Mouse (Mus musculus) midbrain, postnatal 0 days (tissue): ENCODE results near the gene Gm26602. TPM values are rescaled to one million over a fixed set of nuclear protein-coding genes. Genes with fewer than 3 reads are reported as not detected.
"Not testable (repeated sequence)": the region's sequence is repeated elsewhere in the genome, so short reads cannot be mapped to it uniquely, and the experiment has no call there.

ENCODE experiments used
- ATAC-seq: fragments of 200-750 bp; cut with Nextera tagmentation; 2 replicates; pipeline ENCODE4 v1.8.0; 2017; ENCODE audit warnings: moderate number of reproducible peaks, mild to moderate bottlenecking, moderate TSS enrichment, moderate library complexity; ENCODE audit not compliant: low FRiP score
- DNase-seq: peaks from one replicate; pipeline ENCODE4 v3.0.0-alpha.2; 2015; ENCODE audit warnings: low spot score
- H3K27ac ChIP-seq: fragments of 300-500 bp; sonication (generic); 2 replicates; pipeline ENCODE4 v1.5.1; 2014; ENCODE audit warnings: low read depth, mild to moderate bottlenecking, low read length, mixed read lengths
- H3K27me3 ChIP-seq: fragments of 300-500 bp; sonication (generic); 2 replicates; pipeline ENCODE4 v1.6.1; 2014; ENCODE audit warnings: low read length, control low read depth, mixed read lengths; ENCODE audit not compliant: insufficient read depth
- H3K36me3 ChIP-seq: fragments of 300-500 bp; sonication (generic); 2 replicates; pipeline ENCODE4 v1.6.1; 2014; ENCODE audit warnings: low read length, control low read depth, mixed read lengths; ENCODE audit not compliant: insufficient read depth
- H3K4me1 ChIP-seq: fragments of 300-500 bp; sonication (generic); 2 replicates; pipeline ENCODE4 v1.6.1; 2014; ENCODE audit warnings: mild to moderate bottlenecking, control low read depth, antibody characterized with exemption, low read length, mixed read lengths; ENCODE audit not compliant: insufficient read depth
- H3K4me2 ChIP-seq: fragments of 300-500 bp; sonication (generic); 2 replicates; pipeline ENCODE4 v1.6.1; 2014; ENCODE audit warnings: low read depth, mild to moderate bottlenecking, low read length, mixed read lengths; ENCODE audit not compliant: poor library complexity, severe bottlenecking
- H3K4me3 ChIP-seq: fragments of 300-500 bp; sonication (generic); 2 replicates; pipeline ENCODE4 v1.5.1; 2014; ENCODE audit warnings: low read depth, mild to moderate bottlenecking, low read length, moderate library complexity
- H3K9ac ChIP-seq: fragments of 300-500 bp; sonication (generic); replicated peaks from 2 replicates; pipeline ENCODE4 v1.6.1; 2014; ENCODE audit warnings: mild to moderate bottlenecking, low read length, moderate library complexity, mixed read lengths; ENCODE audit not compliant: poor library complexity, severe bottlenecking
- H3K9me3 ChIP-seq: fragments of 300-500 bp; sonication (generic); 2 replicates; pipeline ENCODE4 v1.6.1; 2016; ENCODE audit warnings: low read length, control low read depth
- CTCF ChIP-seq: IDR thresholded peaks from 2 replicates; pipeline ENCODE4 v1.5.1; 2016; ENCODE audit warnings: antibody characterized with exemption, mild to moderate bottlenecking
- WGBS: fragments of 180-500 bp; shearing (Covaris S2); extraction: QIAGEN DNeasy Blood & Tissue Kit; methylation state at CpG from one replicate; pipeline ENCODE4 v1.1.7; 2014; 5-methylcytosine and 5-hydroxymethylcytosine counted together
- polyA plus RNA-seq: library from polyadenylated mRNA; unstranded; fragments of >200 nt; fragmentation: Nextera tagmentation; extraction: Ambion mirVana; gene quantifications from 2 replicates; pipeline ENCODE4 v1.2.1, GENCODE M21; 2015
- total RNA-seq: library from RNA; depleted of rRNA; stranded (reverse); fragments of >200 nt; gene quantifications from 2 replicates; pipeline ENCODE4 v1.2.3, GENCODE M21; 2014

Gm26602 gene
- total and polyA plus RNA-seq, 2 experiments from 2014 or later = 17.3 TPM; not detected in 1

DNA sequence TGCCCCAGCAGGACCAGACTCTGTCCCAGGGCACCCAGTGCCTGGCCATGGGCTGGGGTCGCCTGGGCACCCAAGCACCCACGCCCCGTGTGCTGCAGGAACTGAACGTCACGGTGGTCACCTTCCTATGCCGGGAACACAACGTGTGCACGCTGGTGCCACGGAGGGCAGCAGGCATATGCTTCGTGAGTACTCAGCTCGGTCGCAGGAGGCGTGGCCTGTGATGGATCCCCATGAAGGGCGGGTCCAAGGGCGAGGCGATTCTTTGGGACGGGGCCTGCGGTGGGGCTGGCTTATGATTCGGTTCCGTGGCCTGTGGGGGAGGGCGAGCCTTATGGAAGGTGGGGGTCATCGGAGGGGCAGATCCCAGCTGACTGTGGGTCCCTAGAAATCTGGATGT, 28.7 kb upstream of the Gm26602 start:
- no peak for DNase-seq
- 0 out of 2 replicates have a peak overlapping the region, but pooled peaks have one; percentile 6 for H3K4me2 ChIP-seq
- H3K9ac ChIP-seq = no peak overlapping the region
- no peak overlapping the region for H3K4me3 ChIP-seq
- ATAC-seq = no peak
- no peaks in the 10 kb centered on the region; the same call in 1 of the 2 replicates for H3K4me1 ChIP-seq
- H3K9me3 ChIP-seq = no peaks in the 10 kb centered on the region
- no peak for TF ChIP-seq CTCF
- H3K36me3 ChIP-seq = no peaks in the 10 kb centered on the region
- H3K27ac ChIP-seq = no peak overlapping the region
- WGBS = 10% methylated on average over 21 of the region's 22 CpGs
- no peaks in the 10 kb centered on the region for H3K27me3 ChIP-seq

DNA sequence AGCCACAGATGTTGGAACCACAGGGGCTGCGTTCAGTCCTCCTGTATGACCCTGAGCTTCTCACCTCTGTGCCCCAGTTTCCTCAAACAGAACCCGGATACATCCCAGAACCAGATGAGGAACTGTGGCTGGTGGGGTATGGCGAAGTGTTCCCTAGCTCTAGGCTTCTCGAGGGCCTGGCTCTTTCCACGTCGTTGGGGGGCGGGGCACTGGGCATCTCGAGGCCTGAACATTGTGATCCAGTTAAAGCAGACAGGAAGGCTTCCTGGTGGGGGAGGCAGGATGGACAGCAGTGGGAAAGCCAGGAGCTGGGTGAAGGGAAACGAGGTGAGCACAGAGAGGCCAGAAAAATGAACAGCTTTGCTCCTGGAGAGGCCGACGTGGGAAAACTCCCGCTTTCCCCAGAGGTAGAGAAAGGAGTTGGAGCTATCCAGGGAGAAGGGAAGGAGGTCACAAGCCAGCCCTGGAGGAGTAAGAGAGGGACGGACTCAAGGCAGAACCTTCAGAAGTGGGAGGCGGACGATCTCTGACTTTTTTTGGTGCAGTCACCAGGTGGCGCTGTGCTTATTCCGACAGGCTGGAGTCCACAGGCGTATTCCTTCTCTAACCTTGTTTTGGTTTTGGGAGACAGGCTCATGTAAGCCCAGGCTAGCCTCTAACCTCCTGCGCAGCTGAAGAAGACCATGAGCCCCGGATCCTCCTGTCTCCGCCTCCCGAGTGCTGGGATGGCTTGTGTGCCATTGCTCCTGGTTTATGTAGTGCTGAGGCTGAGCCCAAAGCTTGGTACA, 27.2 kb upstream of the Gm26602 start:
- peak; percentile 81 for TF ChIP-seq CTCF
- DNase-seq (peak; percentile 80), ATAC-seq (no peak)
- Histone ChIP-seq H3K4me3 (no peak overlapping the region), H3K9me3 (no peaks in the 10 kb centered on the region), H3K4me1 (no peaks in the 10 kb centered on the region; the same call in 1 of the 2 replicates), H3K27ac (no peak overlapping the region), H3K27me3 (no peaks in the 10 kb centered on the region), H3K4me2 (no peak overlapping the region), H3K9ac (0 out of 2 replicates have a peak overlapping the region, but pooled peaks have one; percentile 8), H3K36me3 (no peaks in the 10 kb centered on the region)
- WGBS = 14% methylated on average over 22 of the region's 22 CpGs

DNA sequence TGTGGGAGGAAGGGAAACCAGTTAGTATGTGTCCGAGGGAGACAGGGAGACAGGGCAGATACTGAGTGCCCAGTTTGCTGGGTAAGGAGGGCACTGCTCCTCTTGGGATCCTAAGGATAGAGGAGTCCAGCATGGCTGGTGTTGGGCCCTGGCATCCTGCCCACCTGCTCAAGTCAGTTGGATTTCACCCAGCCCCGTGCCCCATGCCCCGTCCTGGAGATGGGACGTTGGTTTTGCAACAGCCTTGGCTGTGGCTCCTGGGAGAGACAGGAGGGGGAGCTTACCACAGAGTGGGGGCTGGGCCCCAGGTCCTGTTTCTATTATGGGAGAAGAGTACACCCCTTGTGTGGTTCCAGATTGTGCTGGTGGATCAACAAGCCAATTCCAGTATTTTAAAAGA, 26.2 kb upstream of the Gm26602 start:
- no peak overlapping the region for H3K9ac ChIP-seq
- H3K9me3 ChIP-seq = no peaks in the 10 kb centered on the region
- H3K27me3 ChIP-seq = no peaks in the 10 kb centered on the region
- WGBS = 59% methylated on average over 4 of the region's 4 CpGs
- ATAC-seq (no peak), DNase-seq (no peak)
- no peak overlapping the region for H3K27ac ChIP-seq
- H3K4me1 ChIP-seq = no peaks in the 10 kb centered on the region; the same call in 1 of the 2 replicates
- H3K36me3 ChIP-seq = no peaks in the 10 kb centered on the region
- no peak overlapping the region for H3K4me3 ChIP-seq
- no peak for TF ChIP-seq CTCF
- no peak overlapping the region for H3K4me2 ChIP-seq

DNA sequence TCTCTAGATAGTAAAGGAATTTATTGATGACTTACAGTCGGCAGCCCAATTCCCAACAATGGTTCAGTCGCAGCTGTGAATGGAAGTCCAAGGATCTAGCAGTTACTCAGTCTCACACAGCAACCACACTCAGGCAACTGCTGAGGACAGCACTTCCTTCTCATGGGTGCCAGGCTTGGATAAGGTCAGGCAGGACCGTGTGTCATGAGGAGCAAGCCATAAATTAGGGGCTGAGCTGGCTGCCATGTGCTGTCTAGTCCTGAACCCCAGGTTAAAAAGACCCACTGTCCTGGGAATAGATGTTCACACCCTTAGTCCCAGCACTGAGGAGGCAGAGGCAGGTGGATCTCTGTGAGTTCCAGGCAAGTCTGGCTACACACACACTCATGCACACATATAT, 25.7 kb upstream of the Gm26602 start:
- H3K4me3 ChIP-seq, H3K4me2 ChIP-seq, DNase-seq, H3K27me3 ChIP-seq, H3K27ac ChIP-seq, H3K9ac ChIP-seq, H3K4me1 ChIP-seq, H3K9me3 ChIP-seq, ATAC-seq, H3K36me3 ChIP-seq: not testable (repeated sequence)
- 66% methylated on average over 2 of the region's 3 CpGs for WGBS

DNA sequence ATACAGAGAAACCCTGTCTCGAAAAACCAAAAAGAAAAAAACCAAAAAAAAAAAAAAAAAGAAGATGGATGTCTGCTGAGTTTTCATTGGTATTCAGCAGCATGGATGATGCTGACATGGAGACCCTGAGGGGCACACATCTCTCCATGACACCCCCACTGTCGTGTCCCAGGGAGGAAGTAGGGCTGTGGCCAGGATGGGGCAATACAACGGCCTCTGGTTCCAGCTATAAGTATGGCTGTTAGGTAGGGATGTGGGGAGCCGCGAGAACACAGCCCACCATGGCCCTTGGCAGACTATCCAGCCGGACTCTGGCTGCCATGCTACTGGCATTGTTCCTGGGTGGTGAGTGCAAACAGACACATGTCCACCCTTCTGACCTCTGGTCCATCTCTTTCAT, 24.6 kb upstream of the Gm26602 start, which contains the start of gene Elane:
Gene Elane, plus strand, starts transcription at position 194 of the 400 bp plus-strand sequence.
- no peak for ATAC-seq

DNA sequence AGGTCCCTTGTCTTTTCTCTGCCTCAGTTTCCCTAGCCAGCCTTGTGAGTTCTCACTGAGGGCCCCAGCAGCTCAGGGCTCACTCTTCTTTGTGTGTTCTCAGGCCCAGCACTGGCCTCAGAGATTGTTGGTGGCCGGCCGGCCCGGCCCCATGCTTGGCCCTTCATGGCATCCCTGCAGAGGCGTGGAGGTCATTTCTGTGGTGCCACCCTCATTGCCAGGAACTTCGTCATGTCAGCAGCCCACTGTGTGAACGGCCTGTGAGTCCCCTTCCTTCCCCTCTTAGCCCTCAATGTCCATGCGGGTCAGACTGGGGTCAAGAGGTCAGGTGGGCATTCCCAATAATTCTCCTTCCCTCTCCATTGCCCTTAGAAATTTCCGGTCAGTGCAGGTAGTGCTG, 24.0 kb upstream of the Gm26602 start:
- 80% methylated on average over 8 of the region's 8 CpGs for WGBS
- Histone ChIP-seq H3K27me3 (no peaks in the 10 kb centered on the region), H3K36me3 (no peaks in the 10 kb centered on the region), H3K4me3 (no peak overlapping the region), H3K4me2 (no peak overlapping the region), H3K9ac (no peak overlapping the region), H3K9me3 (no peaks in the 10 kb centered on the region), H3K27ac (no peak overlapping the region), H3K4me1 (no peaks in the 10 kb centered on the region; the same call in 1 of the 2 replicates)
- DNase-seq (no peak), ATAC-seq (no peak)
- TF ChIP-seq CTCF = no peak

More for the DNA sequence above, 24.6 kb upstream of the Gm26602 start, which contains the start of gene Elane:
- H3K9ac ChIP-seq = no peak within 1 kb of the TSS
- 80% methylated on average over 6 of the region's 6 CpGs for WGBS
- no peak for DNase-seq
- no peaks in the 10 kb centered on the region for H3K27me3 ChIP-seq
- no peaks in the 10 kb centered on the region; the same call in 1 of the 2 replicates for H3K4me1 ChIP-seq
- H3K9me3 ChIP-seq = no peaks in the 10 kb centered on the region
- no peak within 1 kb of the TSS for H3K4me3 ChIP-seq
- TF ChIP-seq CTCF = no peak
- no peak within 1 kb of the TSS for H3K4me2 ChIP-seq
- H3K27ac ChIP-seq = no peak within 1 kb of the TSS
- H3K36me3 ChIP-seq = no peaks in the 10 kb centered on the region
